Mouse (Mus musculus): ENCODE data around the gene Rfx8.

DNA sequence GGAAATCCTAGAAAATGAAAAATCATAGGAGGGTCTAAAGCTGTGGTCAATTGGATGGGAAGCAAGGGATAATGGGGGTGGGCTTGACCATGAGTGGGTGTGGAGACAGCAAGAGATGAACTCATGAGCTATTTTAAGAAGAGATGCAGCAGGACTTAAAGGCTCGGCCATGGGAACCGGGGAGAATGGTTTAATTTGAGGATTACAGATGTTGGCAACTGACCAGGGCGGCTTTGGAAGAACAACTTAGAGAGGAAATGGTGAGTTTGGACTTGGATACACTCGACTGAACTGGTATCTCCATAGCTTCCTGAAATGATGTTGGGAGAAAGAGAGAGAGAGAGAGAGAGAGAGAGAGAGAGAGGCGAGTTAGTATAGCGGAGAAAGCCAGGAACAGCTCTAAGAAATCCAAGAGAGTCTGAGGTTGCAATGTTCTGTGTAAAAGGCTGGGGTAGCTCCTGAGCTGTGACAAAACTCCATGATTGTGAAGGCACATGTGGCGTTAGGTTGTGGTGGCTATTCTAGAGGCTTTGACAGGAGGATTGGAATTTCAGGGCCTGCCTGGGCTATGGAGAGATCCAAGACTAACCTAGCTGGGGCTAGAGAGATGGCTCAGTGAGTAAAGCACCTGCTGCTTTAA, 45.2 kb upstream of the Rfx8 start:
- TF ChIP-seq EP300 (IDR thresholded peaks at IDR 0.05; ENCODE audit: low read length), result no peak
- TF ChIP-seq CTCF (conservative IDR thresholded peaks at IDR 0.05 in 1 of 2, IDR thresholded peaks at IDR 0.05 in 1 of 2; ENCODE audit: low read depth in 2 of 2, low read length in 2 of 2), result no peak
- TF ChIP-seq MEF2A (IDR thresholded peaks at IDR 0.05; ENCODE audit: borderline replicate concordance, low read depth, low read length), result no peak
